Mouse (Mus musculus) brain, embryonic 18.5 days (tissue): Measurements from ENCODE around the gene Nyx.
"Not testable (repeated sequence)": the region's sequence is repeated elsewhere in the genome, so short reads cannot be mapped to it uniquely, and the experiment has no call there.

Source experiments
- DNase-seq: peaks from one replicate; pipeline ENCODE4 v3.0.0-alpha.2; 2012; ENCODE audit warnings: low read depth, low spot score

The Nyx gene

GRCm38 (mm10) chrX:13465810-13466209 is at the start of gene Nyx:
Gene Nyx, plus strand, starts transcription at chrX:13466110.
- no peak for DNase-seq

- DNase-seq = no peak
Observed at GRCm38 (mm10) chrX:13422047-13422446, 43.9 kb upstream of the Nyx start.

- no peak for DNase-seq
Observed at GRCm38 (mm10) chrX:13431421-13431820, 34.5 kb upstream of the Nyx start.

DNA sequence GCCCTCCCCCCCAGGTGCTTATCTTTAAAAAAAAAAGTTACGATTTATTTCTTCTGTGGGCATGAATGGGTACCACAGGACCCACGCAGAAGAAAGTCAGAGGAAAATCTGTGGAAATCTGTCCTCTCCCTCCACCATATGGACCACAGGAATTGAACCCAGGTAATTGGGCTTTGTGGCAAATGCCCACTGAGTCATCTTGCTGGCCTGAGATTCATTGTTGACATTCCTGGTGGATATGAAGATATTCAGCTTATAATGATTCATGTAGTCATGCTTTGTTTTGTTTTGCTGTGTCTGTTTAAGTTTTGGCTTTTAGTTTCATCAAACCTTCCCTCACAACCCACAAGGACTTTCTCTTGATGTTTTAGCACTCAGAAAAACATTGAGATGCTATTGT is 29.9 kb upstream of the Nyx start:
- DNase-seq = not testable (repeated sequence)

DNA sequence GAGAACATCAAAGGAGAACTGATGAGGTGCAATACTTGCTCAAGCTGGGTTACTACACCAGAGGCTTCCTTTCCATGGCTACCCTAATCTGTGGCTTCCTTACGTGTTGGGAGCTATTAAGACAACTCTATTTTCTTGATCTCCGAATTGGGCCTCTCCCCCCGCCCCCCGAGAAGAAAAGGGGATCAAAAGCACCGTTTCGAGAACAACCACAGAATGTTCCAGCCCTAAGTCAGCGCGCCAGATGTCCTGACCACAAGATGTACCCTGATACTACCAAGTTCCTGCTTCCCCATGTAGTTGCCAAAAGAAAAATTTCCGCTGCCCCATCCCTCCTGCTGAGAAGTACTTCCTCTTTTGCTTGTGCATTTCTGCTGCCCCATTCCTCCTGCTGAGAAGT is 9.4 kb upstream of the Nyx start:
- DNase-seq = not testable (repeated sequence)

DNA sequence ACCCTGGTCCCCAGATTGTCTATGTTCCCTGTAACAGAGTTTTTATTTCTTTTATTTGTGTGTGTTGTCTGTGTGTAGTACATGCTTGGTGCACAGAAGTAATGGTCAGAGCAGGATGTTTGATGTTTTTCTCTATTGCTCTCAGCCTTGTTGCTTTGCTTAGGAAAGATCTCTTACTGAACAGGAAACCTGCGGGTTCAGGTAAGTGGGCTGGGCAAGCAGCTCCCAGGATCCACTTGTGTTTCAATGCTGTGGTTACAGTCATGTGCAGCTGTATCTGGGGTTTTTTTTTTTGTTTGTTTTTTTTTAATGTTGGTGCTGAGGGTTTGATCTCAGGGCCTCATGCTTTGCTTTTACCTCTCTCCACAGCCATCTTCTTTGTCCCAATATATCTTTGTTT is 7.1 kb upstream of the Nyx start:
- DNase-seq = no peak

- DNase-seq = no peak
Observed at GRCm38 (mm10) chrX:13461266-13462261, 4.3 kb upstream of the Nyx start.

DNA sequence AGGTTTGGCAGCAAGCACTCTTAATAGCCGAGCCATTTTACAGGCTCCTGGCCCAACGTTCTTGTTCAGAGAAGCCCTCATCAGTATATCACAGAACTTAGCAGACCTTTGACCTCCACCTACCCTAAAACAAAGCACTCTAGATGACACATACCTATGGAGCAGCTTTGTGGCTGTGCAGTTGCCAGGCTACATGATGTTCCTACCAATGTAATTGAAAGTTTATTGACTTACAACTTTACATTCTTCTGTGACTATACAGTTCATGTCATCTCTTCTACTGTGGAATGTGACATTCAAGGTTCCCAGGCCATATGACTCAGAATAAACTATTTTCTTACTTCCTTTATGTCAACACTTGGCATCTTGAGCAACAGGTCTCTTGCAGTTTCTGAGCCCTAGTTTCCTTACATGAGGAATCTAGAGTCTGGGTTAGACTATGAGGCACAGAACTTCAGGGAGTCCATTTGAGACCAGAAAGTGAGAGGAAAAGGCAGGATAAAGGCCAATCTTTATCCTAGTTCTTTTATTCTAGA is 2.9 kb upstream of the Nyx start:
- DNase-seq = no peak

GRCm38 (mm10) chrX:13466681-13467080 is 771 bp downstream of the Nyx start:
- DNase-seq = no peak

GRCm38 (mm10) chrX:13467121-13467571 is 1.2 kb downstream of the Nyx start:
- DNase-seq = no peak

GRCm38 (mm10) chrX:13469160-13470116 is 3.5 kb downstream of the Nyx start:
- DNase-seq = no peak

DNA sequence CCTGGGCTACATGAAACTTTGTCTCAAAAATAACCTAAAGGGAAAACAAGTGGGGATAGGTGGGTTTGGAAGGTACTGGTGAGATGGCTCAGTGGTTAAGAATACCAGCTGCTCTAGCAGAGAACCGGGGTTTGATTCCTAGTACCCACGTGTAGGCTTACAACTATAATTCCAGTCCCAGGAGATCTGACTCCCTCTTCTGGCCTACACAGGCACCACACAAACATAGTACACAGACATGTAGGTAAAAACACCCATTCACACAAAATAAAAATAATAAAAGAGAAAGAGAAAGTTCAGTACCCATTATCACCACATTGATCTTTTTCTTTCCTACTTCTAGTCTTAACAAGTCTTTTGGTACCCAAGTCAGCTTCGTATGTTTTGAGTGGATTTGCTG is 6.0 kb downstream of the Nyx start:
- no peak for DNase-seq

DNA sequence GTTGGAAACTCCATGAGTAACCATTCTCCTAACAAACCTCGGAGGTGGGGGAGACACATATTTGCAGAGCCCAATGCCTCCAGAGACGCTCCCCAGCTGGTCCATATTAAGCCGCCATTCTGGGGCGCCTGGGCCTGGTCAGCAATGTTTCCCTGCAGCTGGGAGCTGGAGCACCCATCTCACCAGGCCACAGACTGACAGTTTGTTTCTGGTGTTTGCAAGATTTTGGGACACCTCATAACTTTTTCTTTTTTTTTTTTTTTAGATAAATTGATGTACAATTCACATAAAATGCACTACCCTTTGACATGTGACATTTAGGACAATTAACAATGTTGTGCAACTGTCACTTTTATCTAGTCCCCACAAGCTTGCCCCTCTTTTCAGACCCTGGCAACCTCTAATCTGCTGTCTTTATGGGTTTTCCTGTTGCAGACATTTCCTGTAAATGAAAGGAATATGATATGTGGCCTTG is 6.9 kb downstream of the Nyx start:
- no peak for DNase-seq

GRCm38 (mm10) chrX:13475382-13475781 is 9.5 kb downstream of the Nyx start:
- DNase-seq = no peak

GRCm38 (mm10) chrX:13477596-13477995 is 11.7 kb downstream of the Nyx start:
- DNase-seq = no peak

DNA sequence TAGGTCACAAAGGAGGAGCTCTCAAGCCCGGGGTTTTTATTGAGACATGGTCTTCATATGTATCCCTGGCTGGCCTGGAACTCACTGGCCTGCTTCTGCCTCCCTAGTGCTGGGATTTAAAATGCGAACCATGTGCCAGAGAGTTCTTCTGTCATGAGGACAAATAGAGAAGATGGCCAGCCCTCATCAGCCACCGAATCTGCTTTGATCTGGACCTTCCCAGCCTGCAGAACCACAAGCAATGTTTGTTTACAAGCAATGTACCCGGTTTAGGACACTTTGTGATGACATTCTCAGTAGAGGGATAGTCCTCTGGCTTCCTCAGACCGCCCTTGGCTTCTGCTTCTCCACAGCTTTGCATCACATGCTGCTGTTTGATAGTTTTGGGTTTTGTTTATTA is 12.4 kb downstream of the Nyx start:
- DNase-seq = no peak

GRCm38 (mm10) chrX:13479570-13479969 is 13.7 kb downstream of the Nyx start:
- no peak for DNase-seq

GRCm38 (mm10) chrX:13482576-13482975 is 16.7 kb downstream of the Nyx start:
- DNase-seq = no peak

DNA sequence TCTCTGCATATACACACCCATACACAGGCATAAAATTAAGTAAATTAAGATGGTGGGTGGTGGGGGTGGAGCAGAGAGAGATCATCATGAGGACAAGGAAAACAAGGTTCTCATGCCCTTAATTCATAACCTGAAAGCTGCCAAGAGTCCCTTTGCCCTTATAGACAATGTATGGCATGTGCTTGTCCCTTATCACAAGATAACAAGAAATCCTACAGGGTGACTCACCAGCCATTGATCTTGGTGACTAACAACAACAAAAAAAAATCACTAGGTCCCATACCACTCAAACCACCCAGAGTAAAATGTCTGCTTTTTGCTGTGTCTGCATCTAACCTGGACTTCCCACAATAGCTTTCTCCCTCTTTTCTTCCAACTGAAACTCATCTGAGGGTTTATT is 18.5 kb downstream of the Nyx start:
- DNase-seq = no peak

DNA sequence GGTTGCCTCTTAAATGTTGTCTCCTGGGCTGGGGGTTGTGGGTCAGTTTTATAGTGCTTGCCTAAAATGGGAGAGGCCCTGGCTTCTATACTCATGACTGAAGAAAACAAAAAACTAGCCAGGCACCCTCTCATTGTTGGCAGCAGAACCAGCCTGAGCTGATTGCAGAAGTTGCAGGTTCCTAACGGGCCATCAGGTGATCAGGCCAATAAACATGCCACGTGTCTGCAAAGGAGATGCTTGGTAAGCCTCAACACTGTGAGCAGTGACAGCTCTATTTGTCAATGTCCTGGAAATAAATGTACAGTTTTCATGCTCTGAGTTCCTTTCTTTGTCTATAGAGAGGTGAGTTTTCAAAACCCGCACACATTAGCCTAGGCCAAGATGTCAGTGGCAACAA is 23.1 kb downstream of the Nyx start:
- DNase-seq = no peak

GRCm38 (mm10) chrX:13489761-13490160 is 23.9 kb downstream of the Nyx start:
- no peak for DNase-seq

GRCm38 (mm10) chrX:13490941-13491340 is 25.0 kb downstream of the Nyx start:
- no peak for DNase-seq
